Mouse (Mus musculus): ENCODE results near the gene Elmo1. TPM values are rescaled to one million over a fixed set of nuclear protein-coding genes. Genes with fewer than 3 reads are reported as not detected.
A peak's percentile ranks its signal among the peaks of the same experiment; 100 is the strongest.
"Not testable (repeated sequence)": the region's sequence is repeated elsewhere in the genome, so short reads cannot be mapped to it uniquely, and the experiment has no call there.

Elmo1 gene
- total RNA-seq, 4 experiments from 2014 or later: 33.4 to 40.0 (median 36.3) TPM

DNA sequence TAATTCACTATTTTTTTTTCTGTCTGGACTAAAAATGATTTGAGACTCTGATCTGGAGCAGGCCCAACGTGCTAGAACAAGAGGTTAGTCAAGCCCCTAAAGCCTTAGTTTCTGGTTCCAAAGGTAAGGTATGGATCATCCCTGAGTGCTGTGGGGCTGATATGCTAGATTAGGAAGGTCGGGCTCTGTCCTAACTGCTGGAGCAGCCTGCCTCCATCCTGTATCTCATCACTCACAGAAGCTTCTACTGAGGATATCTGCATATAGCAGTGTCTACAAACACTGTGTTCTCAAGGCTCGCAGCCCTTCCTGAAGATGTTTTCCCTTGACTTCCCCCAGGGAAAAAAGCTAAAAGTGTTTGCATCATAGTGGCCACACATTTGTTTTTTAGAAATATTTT is 496.1 kb downstream of the Elmo1 start:
- DNase-seq (ENCODE audit: low spot score in 2 of 2): no peak

DNA sequence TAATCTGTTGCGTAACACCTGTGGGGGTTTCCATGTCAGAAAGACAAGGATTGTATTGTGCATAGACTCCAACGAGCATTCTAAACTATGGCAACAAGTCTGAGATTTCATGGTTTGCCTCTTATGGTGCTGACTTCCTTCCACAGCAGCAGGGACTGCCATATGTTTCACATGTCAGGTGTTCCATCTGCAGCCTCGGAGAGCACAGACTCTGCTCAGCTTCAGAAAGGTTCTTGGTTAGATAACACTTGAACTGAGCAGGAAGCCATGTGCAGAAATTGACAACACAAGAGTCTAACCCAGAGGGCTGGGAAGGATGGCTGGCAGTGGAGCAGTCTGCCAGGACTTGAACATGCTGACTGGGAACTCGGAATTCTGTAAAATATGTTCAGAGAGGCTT is 500.6 kb downstream of the Elmo1 start:
- DNase-seq (ENCODE audit: low spot score in 2 of 2): peak; percentile 34 to 38

DNA sequence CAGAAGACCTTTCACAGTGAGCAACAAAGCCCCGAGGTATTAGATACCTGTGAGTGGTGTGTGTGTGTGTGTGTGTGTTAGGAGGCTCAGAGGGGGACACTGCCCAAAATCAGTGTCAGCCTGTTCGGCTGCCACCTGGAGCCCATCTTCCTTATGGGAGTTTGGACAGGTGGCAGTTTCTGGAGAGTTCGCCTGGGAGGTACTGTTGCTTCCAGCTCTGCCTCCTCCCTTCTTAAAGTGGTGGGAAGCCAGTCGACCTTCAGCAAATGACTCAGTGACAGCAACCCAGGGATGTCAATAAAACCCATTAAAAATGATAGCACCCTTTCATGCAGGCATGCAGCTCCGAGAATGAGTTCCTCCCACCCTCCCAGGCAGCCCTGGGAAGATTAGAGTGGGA is 506.9 kb downstream of the Elmo1 start:
- DNase-seq (ENCODE audit: low spot score in 2 of 2): no peak

DNA sequence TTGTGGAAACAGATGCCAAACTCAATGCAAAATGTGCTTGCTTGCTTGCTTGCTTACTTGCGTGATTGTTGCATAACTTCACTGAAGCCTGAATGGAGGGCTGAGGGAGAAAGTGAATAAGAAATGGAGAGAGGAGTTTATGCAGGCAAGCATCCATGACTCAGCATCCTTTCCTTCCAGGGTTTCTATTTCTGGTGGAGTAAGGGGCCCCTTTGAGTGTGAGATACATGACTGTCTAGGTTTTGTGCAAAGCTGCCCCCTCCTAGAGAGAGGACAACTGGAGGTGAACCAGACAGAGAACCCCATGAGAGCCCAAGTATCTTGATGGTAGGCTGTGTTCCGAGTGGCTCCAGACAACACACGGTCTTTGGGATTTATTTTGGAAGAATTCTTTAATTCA is 508.2 kb downstream of the Elmo1 start:
- DNase-seq (ENCODE audit: low spot score in 2 of 2): no peak

- no peak for DNase-seq (ENCODE audit: low spot score in 2 of 2)
Measured at GRCm38 (mm10) chr13:20600246-20600645, 509.9 kb downstream of the Elmo1 start.

GRCm38 (mm10) chr13:20601421-20601820 is 511.0 kb downstream of the Elmo1 start:
- no peak for DNase-seq (ENCODE audit: low spot score in 2 of 2)

GRCm38 (mm10) chr13:20606891-20607290 is 516.5 kb downstream of the Elmo1 start:
- DNase-seq (ENCODE audit: low spot score in 2 of 2): no peak

GRCm38 (mm10) chr13:20609003-20609688 is 518.8 kb downstream of the Elmo1 start:
- DNase-seq (ENCODE audit: low spot score in 2 of 2): no peak

- no peak for DNase-seq (ENCODE audit: low spot score in 2 of 2)
Measured at GRCm38 (mm10) chr13:20615596-20616469, 525.4 kb downstream of the Elmo1 start.

DNA sequence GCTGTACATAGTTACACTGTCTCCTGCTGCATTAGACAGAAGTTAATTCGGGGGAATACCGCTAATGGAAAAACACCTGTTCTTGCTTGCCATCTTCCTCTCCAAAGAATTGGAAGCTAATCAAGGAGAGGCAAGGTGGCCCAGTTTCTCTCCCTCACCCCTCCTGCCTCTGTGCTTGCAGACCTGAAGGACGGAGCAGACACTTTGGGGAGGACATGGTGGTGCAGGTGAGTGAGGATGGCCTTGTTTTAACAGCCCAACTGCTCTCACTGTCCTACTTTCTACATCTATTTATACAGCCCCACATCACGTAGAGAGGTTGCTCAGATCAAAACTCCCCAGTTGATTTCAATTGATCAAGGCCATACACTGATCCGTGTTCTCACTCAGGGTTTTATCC is 529.5 kb downstream of the Elmo1 start:
- DNase-seq (ENCODE audit: low spot score in 2 of 2): no peak

DNA sequence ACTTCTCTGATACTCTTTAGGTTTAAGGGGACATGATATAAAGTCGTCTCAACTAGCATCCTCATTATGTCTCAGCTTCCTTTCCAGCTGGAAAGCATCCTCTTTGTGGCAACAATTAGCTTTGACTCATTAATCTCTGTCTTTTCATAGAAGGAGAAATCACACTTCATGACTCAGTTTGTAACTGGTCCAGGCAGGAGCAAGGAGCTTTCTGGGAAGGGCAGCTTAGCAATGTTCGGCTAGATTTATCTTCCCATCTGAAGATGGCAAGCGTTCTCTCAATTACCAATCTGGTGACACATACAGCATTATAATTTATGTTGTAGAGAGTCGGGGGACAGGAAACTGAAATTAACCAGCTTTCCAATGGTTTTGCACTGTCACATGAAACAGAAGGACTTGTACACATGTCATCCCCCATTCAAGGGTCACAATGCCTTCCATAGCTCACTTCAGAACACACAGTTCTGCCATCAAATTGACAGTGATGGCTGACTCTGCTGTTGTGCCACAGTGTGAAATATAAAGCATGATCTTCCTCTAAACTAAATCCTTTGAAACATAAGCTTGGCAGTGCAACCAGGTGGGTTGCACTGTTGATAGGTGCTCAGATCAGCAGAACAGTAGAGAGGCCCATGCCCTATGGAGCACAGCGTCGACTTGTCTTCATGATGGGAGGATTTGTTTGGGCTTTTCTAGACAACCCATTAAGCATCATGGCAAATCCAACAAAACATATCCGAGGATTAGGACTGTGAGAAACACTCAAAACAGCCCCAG is 532.9 kb downstream of the Elmo1 start:
- DNase-seq (ENCODE audit: low spot score in 2 of 2): no peak

DNA sequence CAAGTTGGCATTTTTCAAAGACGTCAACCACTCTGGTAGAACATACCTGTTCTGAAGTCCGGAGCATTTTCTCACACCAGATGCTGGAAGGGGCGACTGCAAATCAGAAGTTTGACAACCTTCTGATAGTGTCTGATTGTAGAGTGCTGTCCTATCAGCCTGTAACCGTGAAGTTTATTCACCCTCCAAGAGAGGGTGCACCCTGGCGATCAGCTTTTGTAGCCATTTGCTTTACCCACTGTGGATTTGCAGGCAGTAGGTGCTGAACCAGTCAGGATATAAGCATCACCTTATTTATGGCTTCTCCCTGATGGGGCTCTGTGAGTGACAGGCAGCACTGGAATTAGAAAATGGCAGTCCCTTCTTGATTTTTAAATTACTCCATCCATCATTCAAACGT is 537.4 kb downstream of the Elmo1 start:
- DNase-seq (ENCODE audit: low spot score in 2 of 2): no peak

GRCm38 (mm10) chr13:20632477-20632876 is 542.1 kb downstream of the Elmo1 start:
- DNase-seq (ENCODE audit: low spot score in 2 of 2): no peak

GRCm38 (mm10) chr13:20634679-20635078 is 544.3 kb downstream of the Elmo1 start:
- DNase-seq (ENCODE audit: low spot score in 2 of 2): not testable (repeated sequence)

- DNase-seq (ENCODE audit: low spot score in 2 of 2): peak; percentile 65 to 66
Measured at GRCm38 (mm10) chr13:20635646-20636045, 545.2 kb downstream of the Elmo1 start.
